Mouse (Mus musculus) gastrocnemius, adult 18-20 months (tissue): ENCODE measurements around the gene Rnaseh1. TPM values are rescaled to one million over a fixed set of nuclear protein-coding genes. Genes with fewer than 3 reads are reported as not detected.

ENCODE experiments used
- microRNA-seq: library from miRNA; unstranded; fragments of <30 nt; microRNA quantifications from one replicate; pipeline ENCODE4 v1.2.0, GENCODE M21; 2021
- total RNA-seq, 2 experiments: library from RNA; stranded (reverse); gene quantifications; 2 replicates each; pipeline ENCODE4 v1.2.3; 2021

Gene Rnaseh1
- total RNA-seq, 2 experiments from 2014 or later, result 6.6 to 7.0 TPM

Small RNA genes lying within 50 kb of the gene (microRNA-seq; reads per million reads assigned to microRNA genes)
- not detected for gene Mir6937

Other genes with a start within 250 kb of the Rnaseh1 start
- gene Dcdc2c, start 97.2 kb upstream of the Rnaseh1 start, total RNA-seq, result not detected
- not detected for gene Allc, start 67.1 kb upstream of the Rnaseh1 start, total RNA-seq
- under 1 TPM; 0.40 to 0.41 TPM for gene Colec11, start 26.2 kb upstream of the Rnaseh1 start, total RNA-seq
- 100 to 1,000 TPM; 148 to 164 TPM for gene Rps7, start 13.6 kb upstream of the Rnaseh1 start, total RNA-seq
- gene Adi1, start 25.6 kb downstream of the Rnaseh1 start, total RNA-seq, result 100 to 1,000 TPM in 1 of 2 experiments, 10 to 100 TPM in 1; 79.2 to 108 TPM
- 10 to 100 TPM; 18.0 to 19.7 TPM for gene Trappc12, start 100.9 kb downstream of the Rnaseh1 start, total RNA-seq
- gene Eipr1, start 102.2 kb downstream of the Rnaseh1 start, total RNA-seq, result 1 to 10 TPM; 5.7 to 6.9 TPM